Mouse (Mus musculus) lung, postnatal 36 days (tissue): ENCODE results near the gene Celf2.

ENCODE experiments used
- DNase-seq: peaks from one replicate; pipeline ENCODE4 v3.0.0; 2022; ENCODE audit warnings: mixed read lengths

Celf2 gene

DNA sequence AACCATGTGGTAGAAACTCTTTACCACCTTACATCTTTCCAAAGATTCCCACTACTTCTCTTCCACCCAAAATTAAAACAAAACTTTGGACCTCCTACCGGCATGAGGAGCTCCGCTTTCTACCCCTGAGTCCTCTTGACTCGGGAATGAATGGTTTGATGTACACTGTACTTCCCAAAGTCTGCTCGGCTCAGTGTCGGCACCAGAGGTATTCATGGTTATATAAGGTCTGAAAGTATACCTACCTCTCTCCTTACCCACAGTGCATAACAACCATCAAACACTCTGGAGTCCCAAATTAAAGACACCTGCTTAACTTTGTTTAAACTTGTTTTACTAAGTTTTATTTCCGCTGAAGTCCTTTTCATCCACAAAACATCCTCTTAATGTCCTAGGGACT lies 679.3 kb downstream of the Celf2 start:
- no peak for DNase-seq

DNA sequence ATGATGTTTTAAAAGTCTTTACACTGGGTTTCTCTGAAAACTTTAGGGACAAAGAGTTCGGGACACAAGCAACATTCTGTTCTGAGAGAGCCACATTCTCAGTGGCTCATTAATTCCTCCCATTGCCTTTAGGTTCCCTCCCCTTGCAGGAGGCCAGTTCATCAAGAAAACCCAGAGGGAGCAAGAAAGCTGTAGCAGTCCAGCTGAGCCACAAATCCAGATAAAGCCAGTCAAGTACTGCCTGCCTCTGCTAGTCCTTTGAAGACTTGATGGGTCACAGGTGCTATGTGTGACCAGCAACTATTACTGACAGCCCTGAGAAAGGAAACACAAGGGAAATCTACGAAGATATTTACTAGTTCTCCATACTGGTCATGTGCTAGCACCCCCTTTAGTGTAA lies 681.8 kb downstream of the Celf2 start:
- DNase-seq: no peak

GRCm38 (mm10) chr2:6823021-6823420 lies 686.3 kb downstream of the Celf2 start:
- no peak for DNase-seq

- no peak for DNase-seq
These were observed 687.8 kb downstream of the Celf2 start for GRCm38 (mm10) chr2:6821593-6821992.

DNA sequence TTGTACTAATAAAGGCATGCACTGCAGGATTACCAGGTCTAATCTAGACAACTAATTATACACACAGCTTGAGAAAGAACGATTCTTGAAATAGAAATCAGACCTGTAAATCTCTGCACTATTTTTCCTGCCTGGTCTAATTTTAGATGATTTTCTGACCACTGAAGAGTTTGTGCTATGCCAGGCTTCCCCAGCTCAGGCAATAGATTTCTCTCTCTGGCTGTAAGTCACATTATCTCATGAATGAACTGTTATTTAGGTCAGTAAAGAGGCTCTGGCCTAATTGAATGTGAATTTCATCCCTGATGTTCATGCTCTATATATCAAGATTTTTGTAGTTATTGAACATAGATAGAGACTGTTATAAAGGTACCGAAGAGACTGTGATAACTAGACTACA lies 694.1 kb downstream of the Celf2 start:
- DNase-seq: no peak

GRCm38 (mm10) chr2:6808736-6809135 lies 700.6 kb downstream of the Celf2 start:
- no peak for DNase-seq

DNA sequence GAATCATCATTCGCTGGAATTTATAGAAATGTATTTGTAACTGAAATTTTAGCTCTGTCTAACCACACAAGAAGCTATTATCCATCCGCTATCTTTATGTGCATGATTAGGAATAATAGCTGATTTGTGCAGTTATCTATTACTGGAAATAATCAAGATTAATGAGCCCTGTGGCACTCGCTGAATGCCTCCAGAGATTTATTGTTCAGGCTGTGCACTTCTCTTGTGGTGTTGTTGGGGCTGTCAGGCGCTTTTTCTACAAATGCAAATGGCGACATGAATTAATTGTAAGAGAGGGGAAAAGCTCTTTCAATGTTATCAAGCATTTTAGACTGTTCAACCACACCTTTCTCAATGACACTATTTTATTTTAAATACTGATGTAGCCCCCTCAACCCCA lies 712.6 kb downstream of the Celf2 start:
- no peak for DNase-seq

DNA sequence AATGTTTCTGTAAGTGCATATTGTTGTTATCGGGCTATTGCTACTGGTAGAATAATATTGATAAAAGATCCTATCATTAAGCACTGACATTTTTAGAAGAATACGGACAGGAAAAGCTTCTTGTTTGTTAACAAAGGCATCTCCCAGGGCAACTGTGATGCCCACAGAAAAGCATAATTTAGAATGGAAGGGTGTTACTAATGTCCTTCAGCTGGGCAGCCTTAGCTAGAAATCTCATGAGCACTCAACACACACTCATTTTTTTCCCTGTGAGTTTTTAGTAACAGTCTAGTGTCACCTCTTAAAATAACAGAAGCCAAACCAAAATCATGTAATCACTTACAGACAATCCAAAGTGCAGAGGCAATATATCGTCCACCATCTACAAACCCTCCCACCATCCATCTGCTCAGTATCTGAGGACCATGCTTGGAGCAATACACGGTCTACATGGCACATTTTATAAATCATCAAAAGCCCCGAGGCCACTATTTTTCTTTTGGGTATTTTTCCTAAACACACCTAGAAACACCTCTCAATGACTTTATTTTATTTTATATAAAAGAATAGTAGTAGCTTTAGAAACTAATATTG lies 713.3 kb downstream of the Celf2 start:
- DNase-seq: peak; percentile 14

DNA sequence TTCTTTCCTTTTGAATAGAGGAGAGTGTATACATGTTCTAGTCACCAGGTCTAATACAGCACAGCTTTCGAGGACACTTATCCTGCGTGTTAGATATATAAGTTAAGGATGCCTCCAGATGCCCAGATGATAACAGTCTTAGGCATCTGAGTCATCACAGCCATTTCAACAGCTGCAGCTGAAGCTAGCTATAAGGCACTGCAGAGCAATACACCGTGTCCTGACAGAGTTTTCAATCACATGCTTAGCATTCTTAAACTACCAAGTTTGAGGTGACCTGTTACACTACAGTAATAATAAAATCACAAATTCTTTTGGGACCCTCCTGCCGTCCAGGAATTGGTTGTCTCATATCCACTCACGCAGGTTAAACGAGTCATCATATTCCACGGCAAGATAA lies 714.5 kb downstream of the Celf2 start:
- no peak for DNase-seq

DNA sequence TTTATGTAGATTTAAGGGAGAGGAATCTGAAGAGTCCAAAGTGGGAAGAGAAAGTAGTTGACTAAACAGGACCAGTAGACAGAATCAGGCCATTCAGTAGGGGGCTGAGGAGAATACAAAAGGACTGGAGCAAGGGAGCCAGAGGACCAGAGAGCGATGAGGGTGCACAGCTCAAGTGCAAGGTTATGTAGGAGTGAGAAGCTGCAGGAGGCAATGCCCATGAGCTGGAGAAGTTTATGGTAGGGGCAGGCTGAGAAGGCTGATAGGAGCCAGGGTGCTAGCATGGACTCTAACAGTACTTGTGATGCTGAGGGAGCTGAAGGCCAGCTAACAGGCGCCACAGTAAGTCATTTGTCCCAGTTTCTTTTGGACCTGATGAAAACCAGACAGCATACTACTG lies 718.5 kb downstream of the Celf2 start:
- no peak for DNase-seq

GRCm38 (mm10) chr2:6786494-6787144 lies 722.7 kb downstream of the Celf2 start:
- no peak for DNase-seq

GRCm38 (mm10) chr2:6770214-6770613 lies 739.1 kb downstream of the Celf2 start:
- DNase-seq: no peak

GRCm38 (mm10) chr2:6762381-6762780 lies 747.0 kb downstream of the Celf2 start:
- no peak for DNase-seq

GRCm38 (mm10) chr2:6743173-6743572 lies 766.2 kb downstream of the Celf2 start:
- no peak for DNase-seq

DNA sequence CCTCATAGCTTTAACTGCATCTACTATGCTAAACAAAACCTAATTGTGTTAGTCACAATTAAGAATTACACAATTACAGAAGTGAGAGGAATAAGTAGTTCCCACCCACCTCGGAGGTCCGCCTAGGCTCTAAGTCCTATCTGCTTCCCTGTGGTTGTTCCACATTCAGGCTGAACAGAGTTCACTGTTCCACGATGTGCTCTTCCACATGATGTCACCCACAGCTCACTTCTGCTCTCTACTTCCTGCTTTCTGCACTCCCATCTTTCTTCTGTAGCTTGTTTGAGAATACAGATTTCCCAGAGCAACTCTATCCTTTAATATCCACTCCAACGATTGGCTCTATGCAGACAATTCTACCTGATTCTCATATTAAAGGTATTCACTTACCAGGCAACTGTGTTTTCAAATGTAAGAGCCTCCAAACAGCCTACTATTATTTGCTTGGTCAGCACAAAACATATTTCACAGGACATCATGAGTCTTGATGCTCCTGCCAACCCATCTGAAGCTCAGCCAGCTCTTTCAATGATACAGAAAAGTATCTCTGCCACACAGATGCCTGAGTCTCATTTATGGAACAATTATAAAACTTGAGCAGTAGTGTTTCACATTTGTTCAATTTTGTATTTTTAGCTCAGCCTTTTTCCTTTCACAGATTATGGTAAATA lies 769.2 kb downstream of the Celf2 start:
- DNase-seq: peak; percentile 42

DNA sequence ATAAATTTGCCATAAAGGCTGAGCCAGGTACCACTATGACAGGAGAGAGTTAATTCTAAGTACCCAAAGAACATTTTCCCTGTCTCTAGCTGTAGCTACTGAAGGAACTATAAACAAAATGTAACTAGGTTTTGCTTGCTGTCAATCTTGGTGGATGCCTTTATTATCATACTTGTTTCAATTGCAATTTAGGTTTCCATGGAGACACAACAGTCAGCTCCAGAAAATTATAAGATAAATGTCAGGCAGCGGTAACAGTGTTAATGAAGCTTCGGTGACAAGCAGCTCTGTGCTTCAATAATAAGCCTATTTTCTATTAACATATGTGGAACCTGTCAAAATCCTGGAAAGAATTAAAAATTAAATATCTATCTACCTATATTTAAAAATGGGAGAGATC lies 777.3 kb downstream of the Celf2 start:
- no peak for DNase-seq

DNA sequence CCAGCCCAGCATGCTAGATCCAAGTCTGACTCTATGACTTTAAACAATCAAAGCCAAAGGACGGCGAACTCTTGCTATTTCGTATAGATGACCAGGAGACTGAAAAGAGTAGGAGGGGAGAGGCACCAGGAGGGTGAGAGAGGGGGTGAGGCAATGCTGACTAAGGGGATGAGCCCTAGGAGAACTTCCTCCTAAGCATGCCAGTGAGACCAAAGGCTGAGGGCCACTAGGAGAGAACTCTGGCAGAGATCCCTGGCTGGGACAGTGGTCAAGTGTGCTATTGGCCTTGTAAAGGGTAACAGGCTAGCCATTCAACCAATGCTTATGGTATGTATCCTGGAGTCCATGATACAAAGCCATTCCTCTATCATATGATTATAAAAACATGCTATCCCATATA lies 778.5 kb downstream of the Celf2 start:
- peak; percentile 47 for DNase-seq

- DNase-seq: no peak
These were observed 779.4 kb downstream of the Celf2 start for GRCm38 (mm10) chr2:6729984-6730383.

DNA sequence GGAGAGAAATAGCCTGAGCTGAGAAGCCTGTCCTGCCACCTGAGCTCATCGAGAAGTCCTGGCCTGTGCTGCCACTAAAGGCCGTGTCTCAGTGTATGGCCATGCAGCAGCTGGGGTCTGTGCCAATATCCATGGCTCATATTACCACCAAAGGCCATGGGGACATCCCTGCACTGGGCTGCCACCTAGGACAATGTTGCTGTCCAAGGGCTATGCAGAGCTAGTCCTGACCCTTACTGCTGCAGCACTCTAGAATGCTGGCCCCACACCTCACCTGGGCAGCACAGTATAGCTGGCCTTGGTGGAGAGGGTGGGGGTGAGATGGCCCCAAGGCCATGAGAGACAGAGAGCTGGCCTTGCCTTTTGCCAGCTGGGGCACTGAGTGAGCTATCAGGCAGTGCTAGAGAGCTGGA lies 780.5 kb downstream of the Celf2 start:
- DNase-seq: no peak

DNA sequence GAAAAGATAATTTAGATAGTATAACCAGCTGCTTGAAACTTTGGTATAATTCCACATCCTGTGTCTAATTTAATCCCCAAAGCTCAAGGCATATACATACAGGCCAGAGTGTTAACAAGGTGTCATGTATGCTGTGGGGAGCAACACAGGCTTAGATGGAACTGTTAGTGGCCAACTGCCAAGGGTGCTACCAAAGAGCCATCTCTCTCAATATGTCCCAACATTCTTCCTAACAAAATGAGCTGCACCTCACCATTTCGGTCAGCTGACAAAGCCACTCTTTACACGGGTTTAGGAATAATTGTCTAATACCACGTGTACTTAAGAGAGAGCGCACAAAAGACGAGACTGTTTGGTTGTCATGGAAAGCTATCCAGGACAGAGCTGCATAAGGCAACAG lies 782.0 kb downstream of the Celf2 start:
- DNase-seq: no peak

DNA sequence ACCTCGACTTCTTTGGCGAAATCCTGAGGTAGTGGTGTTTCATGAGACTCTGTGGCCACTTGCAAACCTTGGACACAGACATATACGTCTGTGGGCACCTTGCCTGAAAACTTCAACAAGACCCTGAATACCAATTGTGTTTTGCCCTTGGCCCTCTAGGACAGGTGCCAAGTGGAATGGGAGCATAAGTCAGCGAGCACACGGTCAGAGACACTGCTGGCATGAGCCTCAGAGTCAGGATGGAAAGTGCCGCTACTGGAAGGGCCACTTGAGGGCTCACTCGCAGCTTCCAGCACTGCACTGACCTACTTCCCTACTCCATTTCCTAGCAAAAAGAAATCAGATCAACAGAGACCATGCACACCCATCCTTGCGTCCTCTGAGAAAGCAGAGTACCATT lies 783.3 kb downstream of the Celf2 start:
- peak; percentile 55 for DNase-seq

DNA sequence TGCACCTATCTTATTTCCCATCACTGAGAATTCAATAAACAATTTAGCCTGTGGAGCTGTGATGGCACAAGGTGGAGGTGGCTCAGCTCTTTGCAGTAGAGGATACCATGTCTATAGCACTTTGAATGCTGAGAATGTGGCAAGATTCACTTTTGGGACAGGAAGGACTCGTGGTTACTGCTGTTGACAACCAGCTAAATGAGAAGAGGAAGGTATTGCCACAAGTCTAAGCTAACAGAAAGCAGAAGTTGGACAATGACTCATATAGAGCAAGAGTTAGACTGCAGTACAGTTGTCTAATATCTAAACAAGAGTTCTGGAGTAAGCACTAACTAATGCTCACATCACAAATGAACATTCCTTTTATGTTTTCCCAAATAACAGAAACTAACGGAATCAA lies 785.8 kb downstream of the Celf2 start:
- peak; percentile 60 for DNase-seq

GRCm38 (mm10) chr2:6721460-6722401 lies 787.6 kb downstream of the Celf2 start:
- peak; percentile 53 for DNase-seq
